Mouse (Mus musculus) stomach, postnatal 0 days (tissue): ENCODE data around the gene Hist2h3c1. TPM values are rescaled to one million over a fixed set of nuclear protein-coding genes. Genes with fewer than 3 reads are reported as not detected.
"Not testable (repeated sequence)": the region's sequence is repeated elsewhere in the genome, so short reads cannot be mapped to it uniquely, and the experiment has no call there.

Source experiments
- ATAC-seq: fragments of 200-750 bp; cut with Nextera tagmentation; 2 replicates; pipeline ENCODE4 v1.8.0; 2017; ENCODE audit not compliant: low FRiP score, low TSS enrichment
- DNase-seq: peaks from one replicate; pipeline ENCODE4 v3.0.0-alpha.2; 2016; ENCODE audit warnings: low spot score
- H3K27ac ChIP-seq: fragments of 300-500 bp; sonication (generic); replicated peaks from 2 replicates; pipeline ENCODE4 v1.5.1; 2014; ENCODE audit warnings: mild to moderate bottlenecking, control low read depth
- H3K27me3 ChIP-seq: fragments of 300-500 bp; sonication (generic); 2 replicates; pipeline ENCODE4 v1.6.1; 2014; ENCODE audit warnings: low read length; ENCODE audit not compliant: control insufficient read depth, insufficient read depth
- H3K36me3 ChIP-seq: fragments of 300-500 bp; sonication (generic); 2 replicates; pipeline ENCODE4 v1.6.1; 2014; ENCODE audit warnings: low read length, mixed read lengths; ENCODE audit not compliant: control insufficient read depth, insufficient read depth
- H3K4me1 ChIP-seq: fragments of 300-500 bp; sonication (generic); replicated peaks from 2 replicates; pipeline ENCODE4 v1.6.1; 2014; ENCODE audit warnings: antibody characterized with exemption; ENCODE audit not compliant: control insufficient read depth, insufficient read depth
- H3K4me2 ChIP-seq: fragments of 300-500 bp; sonication (generic); replicated peaks from 2 replicates; pipeline ENCODE4 v1.6.1; 2014; ENCODE audit warnings: low read depth, mild to moderate bottlenecking, control low read depth, moderate library complexity
- H3K4me3 ChIP-seq: fragments of 300-500 bp; sonication (generic); 2 replicates; pipeline ENCODE4 v1.5.1; 2014; ENCODE audit warnings: low read depth, low read length, control low read depth
- H3K9ac ChIP-seq: fragments of 300-500 bp; sonication (generic); 2 replicates; pipeline ENCODE4 v1.6.1; 2014; ENCODE audit warnings: mild to moderate bottlenecking, low read length, control low read depth, mixed read lengths
- H3K9me3 ChIP-seq: fragments of 300-500 bp; sonication (generic); 2 replicates; pipeline ENCODE4 v1.6.1; 2016; ENCODE audit warnings: low read length; ENCODE audit not compliant: control insufficient read depth
- CTCF ChIP-seq: IDR thresholded peaks from 2 replicates; pipeline ENCODE4 v1.5.1; 2016; ENCODE audit warnings: antibody characterized with exemption, low read depth, mild to moderate bottlenecking, moderate library complexity
- EP300 ChIP-seq: optimal IDR thresholded peaks from 2 replicates; pipeline ENCODE3; 2016; ENCODE audit warnings: antibody characterized with exemption
- WGBS: fragments of 180-500 bp; shearing (Covaris S2); extraction: QIAGEN DNeasy Blood & Tissue Kit; methylation state at CpG from one replicate; pipeline ENCODE4 v1.1.7; 2014; 5-methylcytosine and 5-hydroxymethylcytosine counted together
- polyA plus RNA-seq: library from polyadenylated mRNA; unstranded; fragments of >200 nt; fragmentation: Nextera tagmentation; extraction: Ambion mirVana; gene quantifications from 2 replicates; pipeline ENCODE4 v1.2.1, GENCODE M21; 2015

Hist2h3c1 gene
- polyA plus RNA-seq, 1 experiment from 2014 or later, result 1.2 TPM

GRCm38 (mm10) chr3:96277428-96277799 is 30.9 kb downstream of the Hist2h3c1 start:
- Histone ChIP-seq H3K9me3 (no peaks in the 10 kb centered on the region), H3K36me3 (no peaks in the 10 kb centered on the region), H3K4me2 (peak overlapping the region; percentile 65), H3K4me1 (no peaks in the 10 kb centered on the region), H3K4me3 (peak overlapping the region; percentile 42), H3K9ac (peak overlapping the region; percentile 66), H3K27ac (peak overlapping the region; percentile 77), H3K27me3 (no peaks in the 10 kb centered on the region)
- DNase-seq (peak; percentile 38), ATAC-seq (peak; percentile 4; the same call in 1 of the 2 replicates)
- WGBS, result 11% methylated on average over 8 of the region's 8 CpGs
- TF ChIP-seq EP300 (no peak), CTCF (peak; percentile 50)

GRCm38 (mm10) chr3:96277800-96278624 is 31.5 kb downstream of the Hist2h3c1 start:
- ATAC-seq, result peak; percentile 94
- peak overlapping the region; percentile 66 for H3K9ac ChIP-seq
- no peaks in the 10 kb centered on the region for H3K4me1 ChIP-seq
- H3K4me2 ChIP-seq, result peak overlapping the region; percentile 65
- peak overlapping the region; percentile 42 for H3K4me3 ChIP-seq
- H3K27me3 ChIP-seq, result no peaks in the 10 kb centered on the region
- H3K36me3 ChIP-seq, result no peaks in the 10 kb centered on the region
- no peaks in the 10 kb centered on the region for H3K9me3 ChIP-seq
- TF ChIP-seq CTCF (peak; percentile 82), EP300 (no peak)
- H3K27ac ChIP-seq, result peak overlapping the region; percentile 77
- DNase-seq, result peak; percentile 91
- under 1% methylated on average over 49 of the region's 49 CpGs for WGBS

- ATAC-seq (no peak), DNase-seq (no peak)
- Histone ChIP-seq H3K27ac (no peak overlapping the region), H3K36me3 (no peaks in the 10 kb centered on the region), H3K4me1 (no peaks in the 10 kb centered on the region), H3K4me3 (no peak overlapping the region), H3K4me2 (no peak overlapping the region), H3K27me3 (no peaks in the 10 kb centered on the region), H3K9ac (no peak overlapping the region), H3K9me3 (no peaks in the 10 kb centered on the region)
- WGBS, result 65% methylated on average over 6 of the region's 6 CpGs
- TF ChIP-seq EP300, result no peak
- no peak for TF ChIP-seq CTCF
Measured at GRCm38 (mm10) chr3:96280660-96281059, 34.2 kb downstream of the Hist2h3c1 start.

GRCm38 (mm10) chr3:96284457-96284856 is 38.0 kb downstream of the Hist2h3c1 start:
- no peaks in the 10 kb centered on the region for H3K27me3 ChIP-seq
- no peaks in the 10 kb centered on the region for H3K9me3 ChIP-seq
- TF ChIP-seq CTCF (peak; percentile 75), EP300 (no peak)
- H3K4me1 ChIP-seq, result no peaks in the 10 kb centered on the region
- no peak overlapping the region for H3K4me3 ChIP-seq
- H3K36me3 ChIP-seq, result no peaks in the 10 kb centered on the region
- no peak overlapping the region for H3K9ac ChIP-seq
- DNase-seq, result no peak
- no peak overlapping the region for H3K4me2 ChIP-seq
- WGBS, result 10% methylated on average over 4 of the region's 4 CpGs
- no peak for ATAC-seq
- no peak overlapping the region for H3K27ac ChIP-seq

GRCm38 (mm10) chr3:96287334-96287733 is 40.8 kb downstream of the Hist2h3c1 start:
- not testable (repeated sequence) for H3K4me2 ChIP-seq, H3K4me1 ChIP-seq, H3K36me3 ChIP-seq, H3K9ac ChIP-seq, DNase-seq, ATAC-seq, H3K9me3 ChIP-seq, H3K4me3 ChIP-seq, H3K27ac ChIP-seq, H3K27me3 ChIP-seq
- TF ChIP-seq CTCF, result peak; percentile 85; the same call in 1 of the 2 replicates
- WGBS, result 86% methylated on average over 11 of the region's 11 CpGs

- DNase-seq (no peak), ATAC-seq (no peak)
- Histone ChIP-seq H3K9me3 (no peaks in the 10 kb centered on the region), H3K27ac (no peak overlapping the region), H3K4me1 (no peaks in the 10 kb centered on the region), H3K4me2 (no peak overlapping the region), H3K9ac (no peak overlapping the region), H3K27me3 (no peaks in the 10 kb centered on the region), H3K4me3 (no peak overlapping the region), H3K36me3 (no peaks in the 10 kb centered on the region)
- TF ChIP-seq EP300, result no peak
- no peak for TF ChIP-seq CTCF
- 71% methylated on average over 3 of the region's 3 CpGs for WGBS
Measured at GRCm38 (mm10) chr3:96289201-96289600, 42.7 kb downstream of the Hist2h3c1 start.

GRCm38 (mm10) chr3:96290727-96291126 is 44.2 kb downstream of the Hist2h3c1 start:
- not testable (repeated sequence) for H3K4me2 ChIP-seq, H3K27me3 ChIP-seq, H3K4me1 ChIP-seq, H3K4me3 ChIP-seq, DNase-seq, H3K27ac ChIP-seq, H3K36me3 ChIP-seq, H3K9me3 ChIP-seq, H3K9ac ChIP-seq, ATAC-seq
- 92% methylated on average over 3 of the region's 3 CpGs for WGBS
